Mouse (Mus musculus) liver, embryonic 14.5 days (tissue): ENCODE data around the gene Wnt7a. TPM values are rescaled to one million over a fixed set of nuclear protein-coding genes. Genes with fewer than 3 reads are reported as not detected.

Experiments
- ATAC-seq: fragments of 200-750 bp; cut with Nextera tagmentation; 2 replicates; pipeline ENCODE4 v1.8.0; 2017; ENCODE audit warnings: moderate number of reproducible peaks, mild to moderate bottlenecking, moderate library complexity; ENCODE audit not compliant: insufficient read depth
- DNase-seq, 3 experiments: peaks; one replicate each; pipeline ENCODE4 v3.0.0-alpha.2; 2012 to 2013; ENCODE audit warnings: low read depth in 3 of 3, low spot score in 3 of 3
- H3K27ac ChIP-seq: fragments of 300-500 bp; sonication (generic); 2 replicates; pipeline ENCODE4 v1.5.1; 2014; ENCODE audit warnings: moderate library complexity, mild to moderate bottlenecking, control low read depth, inconsistent platforms
- H3K27me3 ChIP-seq: fragments of 300-500 bp; sonication (generic); 2 replicates; pipeline ENCODE4 v1.6.1; 2014; ENCODE audit warnings: mild to moderate bottlenecking, low read length, moderate library complexity; ENCODE audit not compliant: control insufficient read depth, insufficient read depth
- H3K36me3 ChIP-seq: fragments of 300-500 bp; sonication (generic); replicated peaks from 2 replicates; pipeline ENCODE4 v1.6.1; 2014; ENCODE audit warnings: low read depth; ENCODE audit not compliant: control insufficient read depth, insufficient read depth
- H3K4me1 ChIP-seq, 2 experiments: fragments of 200-500 bp in 1 of 2; fragments of 300-500 bp in 1 of 2; sonication (generic) in 1 of 2; replicated peaks; 2 replicates each; pipeline ENCODE4 v1.6.1; 2012 to 2014; ENCODE audit warnings: antibody characterized with exemption in 1 of 2, inconsistent platforms in 1 of 2, low read length in 1 of 2; ENCODE audit not compliant: control insufficient read depth in 2 of 2, insufficient read depth in 2 of 2
- H3K4me2 ChIP-seq: fragments of 300-500 bp; sonication (generic); 2 replicates; pipeline ENCODE4 v1.6.1; 2014; ENCODE audit warnings: low read depth, mild to moderate bottlenecking, control low read depth, moderate library complexity
- H3K4me3 ChIP-seq, 2 experiments: fragments of 200-500 bp in 1 of 2; fragments of 300-500 bp in 1 of 2; sonication (generic) in 1 of 2; 2 replicates each; pipeline ENCODE4 v1.5.1; 2012 to 2014; ENCODE audit warnings: low read depth in 2 of 2, low read length in 2 of 2, mild to moderate bottlenecking in 2 of 2, control low read depth in 1 of 2, inconsistent platforms in 1 of 2, moderate library complexity in 1 of 2; ENCODE audit not compliant: insufficient read depth in 1 of 2
- H3K9ac ChIP-seq: fragments of 300-500 bp; sonication (generic); replicated peaks from 2 replicates; pipeline ENCODE4 v1.6.1; 2014; ENCODE audit warnings: mild to moderate bottlenecking, control low read depth, moderate library complexity
- H3K9me3 ChIP-seq: fragments of 300-500 bp; sonication (generic); 2 replicates; pipeline ENCODE4 v1.6.1; 2016; ENCODE audit warnings: low read length, mixed read lengths; ENCODE audit not compliant: control insufficient read depth
- CTCF ChIP-seq: IDR thresholded peaks from 2 replicates; pipeline ENCODE4 v1.5.1; 2016; ENCODE audit warnings: antibody characterized with exemption, low read depth, control low read depth
- EP300 ChIP-seq: IDR thresholded peaks from 2 replicates; pipeline ENCODE4 v1.6.1; 2016; ENCODE audit warnings: antibody characterized with exemption, low read depth
- WGBS: fragments of 180-500 bp; shearing (Covaris S2); extraction: QIAGEN DNeasy Blood & Tissue Kit; methylation state at CpG from one replicate; pipeline ENCODE4 v1.1.7; 2014; ENCODE audit not compliant: insufficient replicate concordance; 5-methylcytosine and 5-hydroxymethylcytosine counted together
- polyA plus RNA-seq, 2 experiments: library from polyadenylated mRNA; depleted of rRNA in 1 of 2; stranded (reverse) in 1 of 2; unstranded in 1 of 2; fragments of >200 nt; fragmentation: Nextera tagmentation in 1 of 2; extraction: Ambion mirVana in 1 of 2; gene quantifications; 2 replicates each; pipeline versions ENCODE4 v1.2.1 to v1.2.3; 2012 to 2014

Wnt7a gene
- polyA plus RNA-seq, 2 experiments: not detected

DNA sequence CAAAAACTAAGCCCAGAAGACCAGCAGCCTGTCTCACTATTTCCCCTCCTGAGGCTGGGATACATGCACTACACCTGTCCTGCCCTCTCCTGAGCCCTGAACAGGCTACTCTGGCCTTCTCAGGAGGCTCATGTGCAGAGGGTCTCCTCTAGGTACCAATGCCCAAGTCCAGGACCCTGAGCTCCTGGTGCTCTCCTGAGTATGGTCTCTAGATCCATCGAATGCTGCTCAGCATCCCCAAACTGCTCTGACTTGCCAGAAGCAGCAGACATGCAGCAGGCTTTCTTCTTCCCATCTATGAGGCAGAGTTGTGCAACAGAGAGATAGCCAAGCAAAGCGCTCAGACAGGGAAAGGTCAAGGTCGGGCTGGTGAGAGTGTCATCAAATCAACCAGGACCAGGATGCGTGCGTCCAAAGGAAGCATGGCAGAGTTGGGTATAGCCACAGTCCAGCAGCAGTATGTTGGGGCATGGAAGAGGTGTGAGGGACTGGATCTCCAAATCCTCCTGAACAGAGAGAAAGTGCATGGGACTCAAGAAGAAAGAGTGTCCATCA lies 6.2 kb upstream of the Wnt7a start:
- Histone ChIP-seq H3K4me2 (no peak overlapping the region), H3K27me3 (no peaks in the 10 kb centered on the region; the same call in none of the 2 replicates), H3K36me3 (no peaks in the 10 kb centered on the region), H3K9ac (no peak overlapping the region), H3K4me1 (no peaks in the 10 kb centered on the region), H3K9me3 (no peaks in the 10 kb centered on the region), H3K27ac (no peak overlapping the region), H3K4me3 (no peak overlapping the region)
- ATAC-seq (no peak), DNase-seq (no peak)
- no peak for TF ChIP-seq EP300
- TF ChIP-seq CTCF: no peak
- WGBS: 51% methylated on average over 5 of the region's 5 CpGs

DNA sequence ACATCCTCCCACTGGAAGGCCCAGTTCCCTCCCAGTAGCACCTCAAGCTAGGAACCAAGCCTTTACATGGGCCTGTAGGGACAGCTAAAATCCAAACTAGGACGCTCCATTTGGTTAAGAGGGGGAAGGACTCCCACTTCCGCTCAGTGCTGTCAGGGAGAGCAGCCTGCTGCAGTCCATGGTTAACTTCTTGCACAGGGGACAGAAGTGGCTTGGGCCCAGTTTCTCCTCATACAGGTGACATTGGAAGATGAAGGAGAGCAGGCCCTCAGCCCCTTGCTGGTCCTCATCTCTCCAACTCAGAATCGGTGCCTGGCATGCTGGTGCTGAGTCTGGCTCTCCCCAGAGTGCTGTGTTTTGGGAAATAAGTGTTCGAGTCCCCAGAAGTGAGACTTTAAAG lies 5.0 kb upstream of the Wnt7a start:
- no peak for TF ChIP-seq CTCF
- no peak for TF ChIP-seq EP300
- Histone ChIP-seq H3K9me3 (no peaks in the 10 kb centered on the region), H3K4me3 (no peak overlapping the region), H3K27ac (no peak overlapping the region), H3K36me3 (no peaks in the 10 kb centered on the region), H3K9ac (no peak overlapping the region), H3K27me3 (peaks cover 9% of the 10 kb centered on the region), H3K4me2 (no peak overlapping the region), H3K4me1 (no peaks in the 10 kb centered on the region)
- no peak for DNase-seq
- no peak for ATAC-seq
- 53% methylated on average over 4 of the region's 4 CpGs for WGBS

DNA sequence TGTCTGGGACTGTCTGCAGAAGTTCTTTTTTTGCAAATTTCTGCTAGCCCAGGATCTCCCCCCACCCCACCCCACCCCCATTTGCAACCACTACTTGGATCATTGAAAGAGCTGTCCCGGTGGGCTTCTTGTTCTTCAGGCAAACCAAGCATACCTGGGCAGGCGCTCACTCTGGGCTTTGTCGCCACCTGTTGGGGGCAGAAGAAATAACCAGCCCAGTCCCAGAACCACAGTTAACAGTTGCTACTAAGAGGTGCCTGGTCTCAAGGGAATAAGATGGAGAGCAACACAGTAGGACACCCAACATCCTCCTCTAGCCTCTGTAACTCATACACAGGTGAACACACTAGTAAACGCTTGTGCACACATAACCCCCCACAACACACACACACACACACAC lies 3.7 kb upstream of the Wnt7a start:
- WGBS: under 1% methylated on average over 4 of the region's 4 CpGs
- peaks cover 22% of the 10 kb centered on the region for H3K27me3 ChIP-seq
- no peak for ATAC-seq

DNA sequence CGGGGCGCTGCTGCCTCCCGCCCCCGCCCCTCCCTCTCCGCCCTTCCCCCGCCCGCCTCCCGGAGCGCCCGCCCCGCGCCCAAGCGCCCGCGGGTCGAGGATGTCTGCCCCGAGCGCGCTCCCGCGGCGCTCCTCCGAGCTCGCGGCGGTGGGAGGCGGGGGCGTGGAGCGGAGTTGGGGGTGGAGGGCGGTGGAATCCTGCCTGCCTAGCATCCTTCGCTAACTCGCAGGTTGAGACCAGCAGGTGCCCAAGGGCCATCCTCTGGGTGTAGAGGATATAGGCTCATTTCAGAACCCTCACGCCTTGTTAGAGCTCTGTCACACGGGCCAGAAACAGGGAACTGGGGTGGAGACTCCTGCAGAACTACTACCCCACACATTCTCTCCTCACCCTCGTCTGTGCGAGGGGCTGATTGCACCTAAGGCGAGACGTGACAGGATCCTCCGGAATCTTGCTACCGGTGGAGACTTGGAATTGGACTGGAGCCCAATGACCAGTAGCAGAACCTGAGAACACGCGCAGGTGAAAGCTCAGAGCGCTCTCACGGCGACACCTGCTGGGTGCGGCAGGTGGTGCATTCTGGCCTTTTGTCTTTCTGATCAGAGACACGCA lies 312 bp upstream of the Wnt7a start:
- Histone ChIP-seq H3K4me1 (no peaks in the 10 kb centered on the region), H3K4me3 (peak overlapping the region in 1 of 2 experiments; percentile 32; a peak in 2 of 4 replicates), H3K9ac (no peak overlapping the region), H3K4me2 (peak overlapping the region; percentile 45), H3K9me3 (no peaks in the 10 kb centered on the region), H3K36me3 (no peaks in the 10 kb centered on the region), H3K27me3 (peaks cover 39% of the 10 kb centered on the region), H3K27ac (no peak overlapping the region)
- 2% methylated on average over 36 of the region's 47 CpGs for whole genome bisulfite sequencing
- DNase-seq (peak in 1 of 3 experiments; percentile 14), ATAC-seq (no peak)
- TF ChIP-seq EP300: no peak
- peak; percentile 89 for TF ChIP-seq CTCF

More for the DNA sequence above, 3.7 kb upstream of the Wnt7a start:
- no peak overlapping the region for H3K4me3 ChIP-seq
- peak in 1 of 3 experiments; percentile 7 for DNase-seq
- TF ChIP-seq EP300: no peak
- TF ChIP-seq CTCF: peak; percentile 70
- H3K36me3 ChIP-seq: no peaks in the 10 kb centered on the region
- H3K9me3 ChIP-seq: no peaks in the 10 kb centered on the region
- no peak overlapping the region for H3K4me2 ChIP-seq
- no peak overlapping the region for H3K27ac ChIP-seq
- no peak overlapping the region for H3K9ac ChIP-seq
- no peaks in the 10 kb centered on the region for H3K4me1 ChIP-seq

DNA sequence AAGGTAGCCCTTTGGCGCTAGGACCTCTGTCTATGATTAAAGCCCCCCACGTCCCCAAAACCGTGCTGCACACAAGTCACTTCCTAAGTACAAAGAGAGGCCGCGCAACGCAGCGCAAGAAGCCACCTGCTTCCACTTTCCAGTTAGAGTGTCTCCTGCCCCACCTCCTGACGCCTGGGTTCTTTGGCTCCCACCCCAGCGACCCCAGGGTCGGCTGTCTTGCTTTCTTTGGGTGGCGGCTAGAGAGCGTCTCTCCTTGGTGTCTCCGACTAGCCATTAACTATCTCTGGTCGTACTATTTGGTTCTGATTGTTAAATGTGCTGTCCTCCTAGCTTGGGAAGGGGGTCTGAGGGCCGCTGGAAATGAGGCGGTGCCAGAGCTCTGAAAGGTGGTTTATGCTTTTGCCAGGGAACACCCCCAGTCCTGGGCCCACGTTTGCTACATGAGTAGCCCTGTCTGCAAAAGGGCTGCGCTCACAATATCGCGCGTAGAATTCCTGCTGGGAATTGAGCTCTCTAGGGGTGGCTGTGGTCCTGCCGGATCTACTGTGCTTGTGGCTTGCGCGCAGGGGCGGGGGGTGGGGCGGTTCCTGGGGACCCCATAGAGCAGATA lies 889 bp downstream of the Wnt7a start:
- H3K4me1 ChIP-seq: no peaks in the 10 kb centered on the region
- TF ChIP-seq CTCF (no peak), EP300 (no peak)
- H3K4me3 ChIP-seq: no peak overlapping the region
- H3K9me3 ChIP-seq: no peaks in the 10 kb centered on the region
- H3K27me3 ChIP-seq: peaks cover 39% of the 10 kb centered on the region
- 4% methylated on average over 26 of the region's 26 CpGs for WGBS
- no peak overlapping the region for H3K9ac ChIP-seq
- no peak overlapping the region for H3K27ac ChIP-seq
- ATAC-seq (no peak), DNase-seq (no peak)
- no peaks in the 10 kb centered on the region for H3K36me3 ChIP-seq
- no peak overlapping the region for H3K4me2 ChIP-seq
